Mouse (Mus musculus) myocyte (in vitro differentiated cells): ENCODE data around the gene Gpc6.

Experiments
- MYOG ChIP-seq, 3 experiments: IDR thresholded peaks; one replicate each; pipeline ENCODE4 v1.6.1; 2011; ENCODE audit warnings: control low read depth in 2 of 3, low read depth in 2 of 3, mild to moderate bottlenecking in 2 of 3; ENCODE audit not compliant: insufficient read length in 2 of 3, control insufficient read depth in 1 of 3, insufficient read depth in 1 of 3
- POLR2A ChIP-seq: IDR thresholded peaks from one replicate; pipeline ENCODE4 v1.6.1; 2011; ENCODE audit warnings: low read depth, mild to moderate bottlenecking, control low read depth, moderate library complexity; ENCODE audit not compliant: insufficient read length
- USF1 ChIP-seq: IDR thresholded peaks from one replicate; pipeline ENCODE4 v1.6.1; 2011; ENCODE audit warnings: low read depth, mild to moderate bottlenecking, control low read depth, moderate library complexity

DNA sequence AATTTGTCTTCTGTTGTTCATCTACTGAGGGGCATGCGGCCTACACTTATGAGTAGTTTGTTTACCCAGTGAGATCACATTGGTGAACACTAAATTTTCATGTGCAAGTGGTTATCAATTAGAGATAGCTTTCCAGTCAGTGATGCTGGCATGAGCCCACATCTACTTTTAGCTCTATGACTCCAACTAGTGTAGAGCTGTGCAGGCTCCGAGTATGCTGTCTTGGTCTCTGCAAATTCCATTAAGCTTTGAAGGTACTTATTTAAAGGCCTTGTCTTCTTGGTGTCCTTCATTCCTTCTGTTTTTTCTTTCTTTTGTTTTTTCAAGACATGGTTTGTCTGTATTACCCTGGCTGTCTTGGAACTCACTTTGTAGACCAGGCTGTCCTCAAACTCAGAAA lies 741.0 kb downstream of the Gpc6 start:
- TF ChIP-seq USF1 (no peak), MYOG (IDR thresholded peaks at IDR 0.05; ENCODE audit: control insufficient read depth in 1 of 3, insufficient read depth in 1 of 3, insufficient read length in 2 of 3, low read depth in 2 of 3) (no peak), POLR2A (no peak)
